Mouse (Mus musculus): Measurements from ENCODE around the gene Trim45. TPM values are rescaled to one million over a fixed set of nuclear protein-coding genes. Genes with fewer than 3 reads are reported as not detected.

Trim45 gene
- polyA plus RNA-seq, 1 experiment from 2014 or later = 7.9 TPM

GRCm38 (mm10) chr3:100938211-100938610 lies 16.2 kb downstream of the Trim45 start:
- no peak overlapping the region for H3K27ac ChIP-seq
- H3K4me3 ChIP-seq = no peak overlapping the region
- H3K27me3 ChIP-seq (ENCODE audit: insufficient read depth, poor library complexity, severe bottlenecking) = no peaks in the 10 kb centered on the region
- no peak for DNase-seq (ENCODE audit: low spot score)
- H3K36me3 ChIP-seq = peaks cover 96% of the 10 kb centered on the region
- H3K9me3 ChIP-seq = no peaks in the 10 kb centered on the region
- 88% methylated on average over 4 of the region's 4 CpGs for WGBS
- no peaks in the 10 kb centered on the region for H3K4me1 ChIP-seq (replicated peaks)

GRCm38 (mm10) chr3:100940496-100941037 lies 18.6 kb downstream of the Trim45 start:
- no peaks in the 10 kb centered on the region for H3K4me1 ChIP-seq (replicated peaks)
- H3K4me3 ChIP-seq = no peak overlapping the region
- no peaks in the 10 kb centered on the region for H3K9me3 ChIP-seq
- H3K27me3 ChIP-seq (ENCODE audit: insufficient read depth, poor library complexity, severe bottlenecking) = no peaks in the 10 kb centered on the region
- H3K36me3 ChIP-seq = peaks cover 96% of the 10 kb centered on the region
- 92% methylated on average over 4 of the region's 4 CpGs for WGBS
- DNase-seq (ENCODE audit: low spot score) = no peak
- no peak overlapping the region for H3K27ac ChIP-seq

- H3K4me1 ChIP-seq (replicated peaks) = no peaks in the 10 kb centered on the region
- WGBS = 93% methylated on average over 8 of the region's 8 CpGs
- H3K4me3 ChIP-seq = no peak overlapping the region
- H3K9me3 ChIP-seq = no peaks in the 10 kb centered on the region
- no peak overlapping the region for H3K27ac ChIP-seq
- no peaks in the 10 kb centered on the region for H3K27me3 ChIP-seq (ENCODE audit: insufficient read depth, poor library complexity, severe bottlenecking)
- no peak for DNase-seq (ENCODE audit: low spot score)
- H3K36me3 ChIP-seq = peaks cover 99% of the 10 kb centered on the region
These were observed 25.3 kb downstream of the Trim45 start for GRCm38 (mm10) chr3:100947286-100947685.

DNA sequence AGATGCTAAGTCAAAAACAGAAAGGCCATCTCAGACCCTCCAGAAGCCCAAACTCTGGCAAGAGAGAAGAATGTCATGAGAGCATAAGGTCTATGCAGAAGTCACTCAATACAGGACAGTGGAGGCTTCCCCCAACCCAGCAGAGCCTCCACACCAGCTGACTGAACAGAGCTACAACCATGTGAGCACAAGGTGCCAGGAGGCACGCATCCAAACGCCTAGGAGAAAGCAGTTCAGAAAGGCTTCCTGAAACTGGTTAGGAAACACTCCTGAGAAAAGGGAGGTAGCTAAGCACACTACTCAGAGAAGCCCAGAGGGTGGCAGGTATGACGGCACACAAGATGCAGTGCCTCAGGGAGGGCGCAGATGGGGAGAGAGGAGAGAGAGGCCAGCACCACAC lies 29.5 kb downstream of the Trim45 start:
- 94% methylated on average over 4 of the region's 4 CpGs for WGBS

GRCm38 (mm10) chr3:100954616-100955015 lies 32.6 kb downstream of the Trim45 start:
- peaks cover 97% of the 10 kb centered on the region for H3K36me3 ChIP-seq
- no peaks in the 10 kb centered on the region for H3K4me1 ChIP-seq (replicated peaks)
- DNase-seq (ENCODE audit: low spot score) = no peak
- H3K27me3 ChIP-seq (ENCODE audit: insufficient read depth, poor library complexity, severe bottlenecking) = no peaks in the 10 kb centered on the region
- H3K27ac ChIP-seq = no peak overlapping the region
- H3K9me3 ChIP-seq = no peaks in the 10 kb centered on the region
- no peak overlapping the region for H3K4me3 ChIP-seq

More for the DNA sequence above, 29.5 kb downstream of the Trim45 start:
- Histone ChIP-seq H3K9me3 (no peaks in the 10 kb centered on the region), H3K4me1 (replicated peaks) (no peaks in the 10 kb centered on the region), H3K4me3 (no peak overlapping the region), H3K27ac (no peak overlapping the region), H3K27me3 (ENCODE audit: insufficient read depth, poor library complexity, severe bottlenecking) (no peaks in the 10 kb centered on the region), H3K36me3 (peaks cover 96% of the 10 kb centered on the region)
- DNase-seq (ENCODE audit: low spot score) = no peak

GRCm38 (mm10) chr3:100961007-100961406 lies 39.0 kb downstream of the Trim45 start:
- peaks cover 89% of the 10 kb centered on the region for H3K36me3 ChIP-seq
- no peak for DNase-seq (ENCODE audit: low spot score)
- no peaks in the 10 kb centered on the region for H3K9me3 ChIP-seq
- no peak overlapping the region for H3K27ac ChIP-seq
- H3K4me1 ChIP-seq (replicated peaks) = no peaks in the 10 kb centered on the region
- 89% methylated on average over 5 of the region's 5 CpGs for WGBS
- no peak overlapping the region for H3K4me3 ChIP-seq
- H3K27me3 ChIP-seq (ENCODE audit: insufficient read depth, poor library complexity, severe bottlenecking) = no peaks in the 10 kb centered on the region

DNA sequence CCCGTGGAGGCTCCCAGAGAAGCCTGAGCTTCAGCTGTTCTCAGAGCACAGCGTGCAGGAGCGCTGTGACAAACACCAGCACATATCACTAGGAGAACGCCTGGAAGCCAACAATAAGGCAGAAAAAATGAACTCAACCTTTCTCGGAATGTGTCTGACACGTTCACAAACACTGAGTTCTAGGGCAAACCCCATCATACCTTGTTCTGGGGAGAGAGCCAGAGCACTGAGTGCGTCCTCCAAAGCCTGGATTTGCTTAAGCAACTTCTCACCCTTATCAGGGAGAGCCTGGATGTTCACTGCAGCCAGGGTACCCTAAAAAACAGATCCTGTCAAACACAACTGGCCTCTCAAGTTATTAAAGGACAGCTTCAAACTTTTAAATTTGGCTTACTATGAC lies 39.5 kb downstream of the Trim45 start:
- 91% methylated on average over 7 of the region's 7 CpGs for WGBS
- no peaks in the 10 kb centered on the region for H3K27me3 ChIP-seq (ENCODE audit: insufficient read depth, poor library complexity, severe bottlenecking)
- peaks cover 90% of the 10 kb centered on the region for H3K36me3 ChIP-seq
- no peak overlapping the region for H3K4me3 ChIP-seq
- H3K4me1 ChIP-seq (replicated peaks) = no peaks in the 10 kb centered on the region
- H3K9me3 ChIP-seq = no peaks in the 10 kb centered on the region
- H3K27ac ChIP-seq = no peak overlapping the region
- DNase-seq (ENCODE audit: low spot score) = no peak

GRCm38 (mm10) chr3:100963849-100964542 lies 42.0 kb downstream of the Trim45 start:
- H3K27me3 ChIP-seq (ENCODE audit: insufficient read depth, poor library complexity, severe bottlenecking) = no peaks in the 10 kb centered on the region
- H3K9me3 ChIP-seq = no peaks in the 10 kb centered on the region
- no peak overlapping the region for H3K27ac ChIP-seq
- peaks cover 5% of the 10 kb centered on the region; the same call in 1 of the 2 replicates for H3K4me1 ChIP-seq (replicated peaks)
- H3K4me3 ChIP-seq = no peak overlapping the region
- peaks cover 74% of the 10 kb centered on the region for H3K36me3 ChIP-seq
- WGBS = 81% methylated on average over 14 of the region's 14 CpGs
- DNase-seq (ENCODE audit: low spot score) = peak; percentile 39

- H3K9me3 ChIP-seq = no peaks in the 10 kb centered on the region
- H3K4me3 ChIP-seq = peak within 1 kb of the TSS; percentile 80
- peak; percentile 95 for DNase-seq (ENCODE audit: low spot score)
- H3K4me1 ChIP-seq (replicated peaks) = peaks cover 16% of the 10 kb centered on the region
- peaks cover 22% of the 10 kb centered on the region for H3K36me3 ChIP-seq
- no peaks in the 10 kb centered on the region for H3K27me3 ChIP-seq (ENCODE audit: insufficient read depth, poor library complexity, severe bottlenecking)
- peak within 1 kb of the TSS; percentile 83 for H3K27ac ChIP-seq
- under 1% methylated on average over 40 of the region's 40 CpGs for WGBS
These were observed 47.3 kb downstream of the Trim45 start, which contains the start of gene Ttf2 for GRCm38 (mm10) chr3:100969176-100969917. Gene Ttf2, minus strand, starts transcription at chr3:100969663.

- DNase-seq (ENCODE audit: low spot score) = no peak
- no peaks in the 10 kb centered on the region for H3K9me3 ChIP-seq
- peaks cover 13% of the 10 kb centered on the region for H3K4me1 ChIP-seq (replicated peaks)
- 10% methylated on average over 1 of the region's 1 CpGs for WGBS
- H3K27ac ChIP-seq = no peak overlapping the region
- H3K36me3 ChIP-seq = no peaks in the 10 kb centered on the region
- H3K27me3 ChIP-seq (ENCODE audit: insufficient read depth, poor library complexity, severe bottlenecking) = no peaks in the 10 kb centered on the region
- no peak overlapping the region for H3K4me3 ChIP-seq
These were observed 51.9 kb downstream of the Trim45 start for GRCm38 (mm10) chr3:100973906-100974305.

DNA sequence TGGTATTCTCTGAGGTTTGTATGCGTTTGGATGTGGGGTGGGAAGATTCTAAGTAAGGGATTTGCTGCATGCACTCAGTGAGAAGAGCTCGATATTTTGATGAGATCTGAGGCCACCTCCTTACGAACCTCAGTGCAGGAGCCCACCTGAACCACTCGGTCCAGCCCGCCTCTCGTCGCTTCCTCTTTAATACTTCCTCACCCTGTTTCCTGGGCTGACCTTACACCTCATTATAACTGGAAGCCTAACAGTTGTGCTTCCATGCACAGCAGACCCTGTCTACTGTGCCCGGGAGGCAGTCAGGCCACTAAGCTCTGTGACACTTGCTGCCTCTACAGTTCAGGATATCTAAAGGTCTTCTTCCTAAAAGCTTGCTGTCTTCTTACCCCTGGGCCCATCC lies 57.3 kb downstream of the Trim45 start:
- WGBS = 85% methylated on average over 8 of the region's 8 CpGs
- Histone ChIP-seq H3K4me3 (no peak overlapping the region), H3K27ac (no peak overlapping the region), H3K27me3 (ENCODE audit: insufficient read depth, poor library complexity, severe bottlenecking) (peaks cover 5% of the 10 kb centered on the region; the same call in 1 of the 2 replicates), H3K4me1 (replicated peaks) (peaks cover 23% of the 10 kb centered on the region), H3K9me3 (no peaks in the 10 kb centered on the region), H3K36me3 (no peaks in the 10 kb centered on the region)
- no peak for DNase-seq (ENCODE audit: low spot score)
